Mouse (Mus musculus) brain, embryonic 14.5 days (tissue): ENCODE results near the gene Rnf220.

Source experiments
- CTCF ChIP-seq: fragments of 200-500 bp; IDR thresholded peaks from 2 replicates; pipeline ENCODE4 v1.5.1; 2012; ENCODE audit warnings: inconsistent platforms, mild to moderate bottlenecking, moderate library complexity, borderline replicate concordance; ENCODE audit not compliant: insufficient read depth, insufficient read length; ENCODE audit errors: extremely low read depth
- POLR2A ChIP-seq: fragments of 200-500 bp; IDR thresholded peaks from 2 replicates; pipeline ENCODE4 v1.6.1; 2012; ENCODE audit warnings: mild to moderate bottlenecking, inconsistent platforms, borderline replicate concordance; ENCODE audit not compliant: poor library complexity, insufficient read depth, insufficient read length, severe bottlenecking; ENCODE audit errors: extremely low read depth

- no peak for TF ChIP-seq POLR2A
- TF ChIP-seq CTCF, result no peak
Measured at GRCm38 (mm10) chr4:117478101-117478673, 18.7 kb downstream of the Rnf220 start.
